Mouse (Mus musculus): Measurements from ENCODE around the gene Mrpl9.

The Mrpl9 gene

DNA sequence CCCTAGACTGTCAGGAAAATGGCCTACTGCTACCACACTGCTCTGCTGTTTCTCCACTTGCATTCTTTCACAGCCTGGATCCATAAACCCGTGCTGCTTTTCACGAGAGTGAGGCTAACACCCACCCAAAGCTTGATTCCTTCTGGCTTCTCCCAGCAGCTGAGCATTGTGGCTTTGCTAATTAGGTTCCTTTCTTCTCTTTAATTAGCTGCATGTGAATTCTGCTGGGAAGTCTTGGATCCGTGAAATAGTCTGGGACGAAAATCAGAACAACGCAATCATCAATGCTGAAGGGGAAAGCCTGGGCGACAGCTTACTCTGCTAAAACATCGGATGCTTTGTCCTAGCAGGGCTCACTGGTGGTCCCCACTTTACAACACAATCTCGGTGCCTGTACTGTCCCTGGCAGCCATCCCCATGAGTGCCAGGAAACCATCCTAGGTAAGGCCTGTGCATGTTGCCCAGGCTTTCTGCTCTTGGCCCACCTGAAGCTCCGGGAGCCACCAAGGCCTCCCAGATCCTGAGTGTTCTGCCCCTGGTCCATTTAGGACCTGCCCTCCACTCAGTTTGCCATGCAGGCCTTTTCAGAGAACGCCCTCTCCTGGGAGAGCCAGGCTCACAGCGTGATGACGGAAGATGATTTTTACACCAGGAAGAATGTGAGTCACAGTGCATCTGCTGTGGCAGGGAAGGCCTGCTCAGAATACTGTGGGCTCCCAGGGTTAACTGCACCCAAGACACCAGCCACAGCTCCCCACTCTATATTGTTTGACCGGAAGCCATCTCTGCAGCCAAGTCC lies 22.7 kb downstream of the Mrpl9 start:
- no peak for DNase-seq (ENCODE audit: low read depth, low spot score)

DNA sequence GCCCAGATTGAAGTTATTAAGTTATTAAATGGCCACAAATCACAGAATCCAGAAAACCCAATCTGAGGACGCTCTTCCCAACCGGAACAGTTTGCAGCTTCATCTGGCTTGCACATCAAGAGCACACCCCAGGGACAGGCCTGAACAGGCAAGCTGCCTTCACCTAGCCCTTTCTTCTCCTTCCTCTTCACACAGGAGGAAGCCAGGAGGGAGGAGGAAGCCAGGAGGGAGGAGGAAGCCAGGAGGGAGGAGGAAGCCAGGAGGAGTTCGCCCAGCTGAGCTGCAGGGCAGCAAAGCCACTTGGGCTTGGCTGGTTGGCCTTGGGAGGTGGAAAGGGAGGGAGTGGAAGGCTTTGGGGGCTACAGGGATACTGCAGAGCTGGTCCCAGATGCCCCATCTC lies 25.8 kb downstream of the Mrpl9 start:
- no peak for DNase-seq (ENCODE audit: low read depth, low spot score)

DNA sequence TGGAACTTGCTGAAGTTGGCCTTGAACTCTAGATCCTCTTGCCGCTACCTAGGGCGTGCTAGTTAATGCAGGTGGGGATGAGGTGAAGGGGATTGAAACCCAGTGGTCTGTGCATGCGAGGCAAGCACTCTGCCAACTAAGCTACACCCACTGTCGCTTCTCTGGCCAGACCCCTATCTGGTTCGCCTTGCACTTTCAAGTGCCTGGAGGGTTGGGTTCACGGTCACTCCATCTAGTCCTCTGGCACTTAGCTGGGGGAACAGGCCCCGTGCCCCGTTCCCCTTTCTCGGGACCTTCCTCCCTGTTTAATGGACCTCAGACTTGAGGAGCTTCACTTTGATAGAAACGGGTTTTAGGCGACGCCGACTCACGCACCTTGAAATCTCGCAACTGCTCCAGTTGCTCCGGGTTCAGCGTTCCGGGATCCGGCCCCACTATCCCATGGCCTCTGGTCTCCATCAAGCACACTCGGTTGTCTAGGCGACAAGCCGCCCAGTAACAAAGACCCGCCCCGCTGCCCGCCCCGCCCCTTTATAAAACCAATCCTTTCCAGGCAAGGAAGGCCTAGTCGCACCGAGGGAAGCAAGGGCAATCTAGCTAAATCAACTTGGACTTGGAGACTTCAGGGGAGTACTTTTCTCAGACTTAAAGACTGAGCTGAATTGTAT lies 29.5 kb downstream of the Mrpl9 start:
- no peak for DNase-seq (ENCODE audit: low read depth, low spot score)

DNA sequence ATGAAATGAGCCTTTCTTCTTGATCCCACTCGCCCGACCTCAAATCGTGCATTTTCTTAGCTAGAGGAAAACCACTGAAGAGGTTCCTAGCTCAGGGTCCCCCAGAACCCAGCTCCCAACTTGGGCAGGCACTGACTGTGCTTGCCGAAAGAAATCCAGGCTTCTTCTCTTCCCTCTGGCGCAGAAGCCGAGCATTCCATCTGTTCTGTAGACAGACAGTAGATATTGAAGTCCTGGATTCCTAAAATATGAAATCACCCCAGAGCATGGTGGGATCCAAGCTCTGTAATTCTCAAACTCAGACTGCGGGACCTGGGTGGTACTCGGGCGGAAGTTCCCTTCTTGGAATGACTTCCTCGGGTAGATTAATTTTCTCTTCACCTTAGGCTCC lies 30.0 kb downstream of the Mrpl9 start:
- DNase-seq (ENCODE audit: low read depth, low spot score): no peak

DNA sequence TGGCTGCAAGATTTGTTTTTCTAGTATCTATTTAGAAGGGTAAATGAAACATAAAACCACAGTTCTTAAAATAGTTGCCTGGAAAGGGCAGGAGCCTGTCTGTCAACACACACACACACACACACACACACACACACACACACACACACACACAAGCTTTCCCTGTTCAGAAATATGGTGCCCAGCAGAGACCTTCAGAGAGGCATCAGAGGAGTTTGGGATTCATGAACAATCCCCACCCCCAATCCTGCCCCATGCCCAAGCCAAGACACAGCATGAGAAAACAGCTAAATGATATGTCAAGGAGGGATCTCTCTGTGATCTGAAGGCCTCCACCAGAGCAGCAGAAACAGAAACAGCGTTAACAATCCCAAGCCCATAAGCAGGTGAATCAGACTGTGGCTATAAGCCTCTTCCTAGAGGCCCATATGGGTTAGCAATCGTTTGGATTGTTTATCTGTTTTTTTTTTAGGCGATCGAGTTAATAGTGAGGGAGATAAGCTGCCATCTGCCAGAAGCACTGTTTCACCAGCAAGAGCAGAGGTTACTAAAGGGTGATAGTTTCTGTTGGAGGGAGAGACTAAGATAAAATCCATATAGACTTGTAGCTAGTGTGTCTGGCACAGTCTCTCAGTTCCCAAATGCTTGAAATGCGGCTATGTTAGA lies 30.6 kb downstream of the Mrpl9 start:
- no peak for DNase-seq (ENCODE audit: low read depth, low spot score)

DNA sequence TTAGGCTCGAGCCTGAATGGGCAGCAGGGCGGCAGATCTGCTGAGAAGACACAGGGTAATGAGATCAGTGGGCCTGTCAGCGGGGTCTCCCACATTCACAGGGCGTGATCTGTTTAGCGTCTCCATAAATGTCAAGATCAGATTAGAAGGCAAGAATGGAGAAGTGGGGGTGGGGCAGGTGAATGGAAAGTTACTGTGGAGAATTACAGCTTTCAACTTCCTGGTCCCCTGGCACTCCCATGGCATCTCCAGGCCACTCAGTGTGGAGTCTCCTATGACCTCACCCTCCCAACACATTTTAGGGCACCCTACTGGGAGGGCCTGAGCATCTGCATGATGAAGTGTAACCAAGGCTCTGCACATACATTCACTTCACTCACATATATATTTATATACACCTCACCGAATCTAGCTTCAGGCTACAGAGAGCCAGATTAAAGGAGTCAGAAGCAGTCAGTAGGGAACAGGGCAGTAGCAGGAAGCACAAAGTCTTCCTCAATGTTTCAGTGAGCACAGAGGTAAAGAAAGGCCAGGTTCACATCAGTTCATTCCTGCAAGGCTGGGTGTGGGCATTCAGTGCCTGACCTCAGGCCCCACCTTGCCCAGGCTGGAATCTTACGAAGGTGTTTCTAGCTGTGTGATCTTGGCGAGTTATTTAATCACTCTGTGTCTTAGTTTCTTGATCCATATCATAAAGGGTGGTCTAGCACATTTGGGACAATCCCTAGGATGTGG lies 33.4 kb downstream of the Mrpl9 start:
- DNase-seq (ENCODE audit: low read depth, low spot score): no peak

DNA sequence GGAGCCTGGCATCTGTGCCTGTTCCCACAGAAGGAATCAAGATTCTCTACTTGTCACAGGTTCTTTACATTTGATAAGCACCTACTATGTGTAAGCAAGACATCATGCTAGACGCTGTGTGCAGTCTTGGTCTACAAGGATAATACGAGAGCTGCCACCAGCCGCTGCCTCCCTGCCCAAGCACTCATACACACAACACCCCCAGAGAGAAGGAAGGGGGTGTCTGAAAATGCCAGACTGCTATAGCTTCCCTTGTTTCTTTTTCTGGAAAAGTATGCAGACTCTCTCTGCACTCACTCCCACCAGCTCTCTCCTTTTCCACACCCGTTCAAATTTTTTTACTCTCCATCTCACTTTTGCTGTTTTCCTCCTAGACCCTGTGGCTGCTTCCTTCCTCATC lies 34.3 kb downstream of the Mrpl9 start:
- no peak for DNase-seq (ENCODE audit: low read depth, low spot score)

DNA sequence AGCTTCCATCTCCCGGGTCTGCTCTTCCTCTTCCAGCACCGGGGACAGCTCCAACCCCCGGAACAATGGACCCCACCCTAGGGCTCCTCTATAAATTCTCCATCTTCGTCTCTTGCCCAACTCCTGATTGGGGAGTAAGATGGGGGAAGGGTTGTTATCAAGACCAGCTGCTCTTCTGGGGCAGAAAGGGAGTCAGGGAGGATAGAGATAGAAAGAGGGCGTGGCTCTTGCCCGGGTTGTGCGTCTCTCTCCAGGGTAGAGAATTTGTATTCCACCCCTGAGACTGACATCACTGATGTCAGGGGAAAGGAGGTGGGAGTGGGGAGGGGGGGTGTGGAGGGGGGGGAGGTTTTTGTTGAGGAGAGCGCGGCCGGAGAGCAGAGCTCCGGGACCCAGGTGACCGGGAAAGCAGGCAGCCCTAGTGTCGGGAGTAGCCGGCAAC lies 34.9 kb downstream of the Mrpl9 start, which contains the start of gene Celf3:
TSS of gene Celf3 (plus strand) at position 315 of the 442 bp plus-strand sequence.
- no peak for DNase-seq (ENCODE audit: low read depth, low spot score)

DNA sequence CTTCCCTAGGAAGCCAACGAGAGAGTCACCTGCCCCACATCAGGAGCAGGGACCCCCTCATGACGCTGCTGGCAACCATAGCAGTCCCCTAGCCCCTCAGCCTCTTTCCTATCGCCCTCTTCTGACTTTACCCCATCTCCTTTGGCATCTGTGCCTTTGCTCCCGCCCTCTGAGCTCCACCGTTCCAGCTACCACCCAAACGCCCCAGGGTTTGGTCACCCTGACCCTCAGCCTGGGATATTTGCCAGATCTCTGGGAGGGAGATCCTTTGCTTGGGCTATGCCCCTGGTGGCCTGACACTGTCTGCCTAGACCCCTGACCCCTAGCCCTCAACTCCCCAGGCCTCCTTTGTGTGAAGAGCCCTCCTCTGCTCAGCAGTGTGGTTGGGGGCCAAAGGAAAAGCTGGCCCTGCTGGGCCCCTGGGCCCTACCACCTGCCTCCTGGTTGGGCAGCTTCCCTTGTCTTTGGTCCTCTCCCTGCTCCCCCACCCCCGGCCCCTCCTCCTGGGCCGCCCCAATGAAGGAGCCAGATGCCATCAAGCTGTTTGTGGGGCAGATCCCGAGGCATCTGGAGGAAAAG lies 35.6 kb downstream of the Mrpl9 start:
- DNase-seq (ENCODE audit: low read depth, low spot score): no peak

DNA sequence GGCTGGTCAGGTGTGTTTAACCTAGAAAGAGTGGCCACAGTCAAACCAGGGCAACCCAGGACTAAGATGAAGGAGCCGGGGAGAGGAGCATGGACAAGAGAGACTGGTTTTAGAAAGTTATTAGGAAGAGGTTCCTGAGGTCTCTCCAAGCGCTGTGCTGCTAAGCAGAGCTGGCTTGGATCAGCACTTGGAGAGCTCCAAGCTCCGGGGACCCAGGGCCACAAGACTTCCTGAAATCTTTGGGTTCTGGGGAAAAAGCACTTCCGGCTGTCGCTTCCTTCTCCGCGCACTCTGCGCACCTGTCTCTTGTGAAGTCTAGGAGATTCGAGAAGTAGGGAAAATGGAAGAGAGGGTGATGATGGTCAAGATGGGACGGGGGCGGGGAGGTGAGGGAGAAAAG lies 36.4 kb downstream of the Mrpl9 start:
- no peak for DNase-seq (ENCODE audit: low read depth, low spot score)

DNA sequence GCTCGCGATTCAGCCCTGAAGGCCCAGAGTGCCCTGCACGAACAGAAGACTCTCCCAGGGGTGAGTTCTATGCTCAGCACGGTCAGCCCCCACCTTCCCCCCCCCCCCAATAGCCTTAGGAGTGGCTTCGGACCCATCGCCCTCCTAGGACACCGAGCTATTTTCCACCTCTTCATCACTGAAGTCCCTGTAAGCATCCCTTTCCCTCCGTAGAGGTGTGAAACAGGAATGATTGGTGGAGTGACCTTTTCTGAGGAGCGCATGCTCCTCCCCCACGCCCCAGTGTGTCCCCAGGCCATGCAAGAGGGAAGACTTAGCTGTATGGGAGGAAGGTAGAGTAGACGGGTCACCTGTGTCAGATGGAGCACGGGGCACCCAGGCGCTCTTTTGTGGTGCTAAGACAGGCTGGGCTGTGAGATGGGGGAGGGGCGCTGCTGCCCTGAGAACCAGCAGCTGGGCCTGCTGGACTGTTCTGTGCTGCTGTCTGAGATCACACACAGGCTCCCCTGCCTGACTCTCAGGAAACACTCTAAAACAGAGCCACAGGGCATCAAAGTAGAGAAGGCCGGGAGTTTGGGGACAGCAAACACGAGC lies 37.3 kb downstream of the Mrpl9 start, which contains the start of gene Riiad1:
TSS of gene Riiad1 (minus strand) at position 51 of the 594 bp plus-strand sequence.
- no peak for DNase-seq (ENCODE audit: low read depth, low spot score)

DNA sequence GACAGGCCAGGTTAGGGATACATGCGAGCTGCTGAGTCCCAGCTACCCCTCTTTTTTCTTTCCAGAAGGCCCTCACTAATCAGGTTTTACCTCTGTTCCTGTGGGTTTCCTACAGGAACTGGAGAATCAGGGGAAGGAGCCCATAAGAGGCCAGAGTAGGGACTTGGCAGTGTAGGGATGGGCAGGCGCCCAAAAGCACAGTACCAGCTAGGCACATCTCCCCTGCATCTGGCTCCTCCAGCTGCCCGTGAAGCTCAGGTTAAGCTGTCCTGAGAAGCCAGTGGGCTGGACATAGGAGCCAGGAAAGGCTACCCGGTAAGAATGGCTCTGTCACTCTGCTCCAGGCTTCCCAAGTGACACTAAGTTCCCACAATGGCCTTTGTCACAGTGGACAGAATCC lies 38.3 kb downstream of the Mrpl9 start:
- no peak for DNase-seq (ENCODE audit: low read depth, low spot score)

DNA sequence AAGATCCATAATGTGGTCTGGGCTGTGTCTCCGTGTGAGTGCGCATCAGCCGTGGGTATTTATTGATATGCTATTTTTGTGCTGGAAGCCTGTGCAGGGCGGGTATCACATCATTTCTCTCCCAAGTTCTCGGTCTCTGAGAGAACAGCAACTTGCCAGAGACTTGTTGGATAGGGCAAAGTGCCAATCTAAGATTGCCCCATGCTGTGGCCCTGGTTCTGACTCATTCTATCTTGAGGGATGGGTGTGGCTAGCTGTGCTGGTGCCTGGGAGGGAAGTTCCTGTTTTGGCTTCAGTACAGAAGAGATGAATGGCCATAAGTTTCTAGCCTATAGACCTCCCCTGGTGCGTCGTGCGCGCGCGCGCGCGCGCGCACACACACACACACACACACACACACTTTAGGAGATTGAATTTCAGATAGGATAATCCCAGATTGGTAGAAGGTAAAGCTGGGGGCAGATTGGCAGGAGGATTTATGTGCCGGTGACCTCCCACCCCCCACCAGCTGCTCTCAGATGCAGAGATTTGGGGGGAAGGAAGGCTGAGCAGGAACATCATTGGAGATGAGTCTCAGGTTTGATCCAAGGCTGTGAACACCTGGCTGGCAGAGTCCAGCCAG lies 39.8 kb downstream of the Mrpl9 start:
- DNase-seq (ENCODE audit: low read depth, low spot score): peak; percentile 77

DNA sequence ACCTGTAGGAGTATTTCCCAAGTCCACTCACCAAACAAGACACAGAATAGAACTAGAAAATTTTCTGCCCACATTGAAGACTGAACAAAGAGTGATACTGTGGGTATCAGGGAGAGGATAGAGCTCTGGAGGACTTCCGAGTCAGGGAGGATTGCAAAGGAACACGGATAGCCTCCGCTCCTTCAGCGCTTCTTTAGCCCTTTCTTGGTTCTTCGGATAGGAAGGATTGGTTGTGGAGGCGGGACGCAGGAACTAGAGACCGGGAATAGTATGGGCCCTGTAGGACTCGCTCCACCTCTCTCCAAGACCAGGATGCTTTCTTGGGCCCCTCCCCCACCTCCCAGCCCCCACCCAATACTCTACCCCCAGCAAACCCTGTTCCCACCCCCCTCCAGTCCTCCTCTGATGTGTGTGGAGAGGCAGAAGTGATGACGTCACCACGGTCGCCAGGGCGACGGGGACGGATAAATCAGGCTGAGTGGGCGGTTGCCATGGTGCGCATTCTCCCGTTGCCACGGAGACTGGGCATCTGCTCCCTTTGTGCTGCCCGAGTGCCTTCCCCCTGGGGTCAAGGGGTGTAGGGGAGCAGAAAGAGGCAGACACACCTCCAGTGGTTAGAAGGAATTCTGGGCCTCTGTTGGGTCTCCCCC lies 40.8 kb downstream of the Mrpl9 start:
- no peak for DNase-seq (ENCODE audit: low read depth, low spot score)

DNA sequence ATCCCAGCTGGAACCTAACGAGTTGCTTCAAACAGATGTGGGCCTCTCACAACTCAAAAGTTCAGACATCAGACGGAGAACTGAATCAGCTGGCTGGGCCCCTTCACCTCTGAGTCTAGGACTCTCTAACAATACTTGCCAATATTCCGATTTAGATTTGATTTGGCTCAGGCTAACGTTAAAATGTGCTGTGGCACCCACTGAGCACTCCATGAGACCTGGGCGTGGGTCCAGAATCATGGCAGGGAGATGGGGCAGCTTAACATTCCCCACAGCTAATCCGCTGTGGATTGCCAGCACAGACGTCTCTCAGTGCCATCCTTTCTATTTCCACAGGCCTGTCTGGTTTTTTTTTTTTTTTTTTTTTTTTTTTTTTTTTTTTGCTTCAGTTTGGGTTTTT lies 42.8 kb downstream of the Mrpl9 start:
- no peak for DNase-seq (ENCODE audit: low read depth, low spot score)

DNA sequence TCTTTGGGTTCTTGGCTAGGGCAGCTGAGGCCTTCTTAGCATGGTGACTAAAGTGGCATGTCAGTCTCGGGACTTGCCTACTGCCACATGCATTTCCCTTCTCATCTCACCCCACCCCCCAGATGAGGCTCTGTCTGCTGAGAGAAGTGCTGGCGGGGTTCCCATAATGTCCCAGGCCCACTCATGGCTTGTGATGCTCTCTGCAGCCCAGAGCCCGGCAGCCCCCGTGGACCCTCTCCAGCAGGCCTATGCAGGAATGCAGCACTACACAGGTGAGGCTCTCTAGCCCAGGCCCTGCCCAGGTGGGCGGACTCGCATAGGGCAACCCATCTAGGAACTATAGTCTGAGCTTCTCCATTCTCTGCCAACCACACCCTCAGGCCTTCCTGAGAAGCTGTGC lies 44.5 kb downstream of the Mrpl9 start:
- peak; percentile 17 for DNase-seq (ENCODE audit: low read depth, low spot score)

DNA sequence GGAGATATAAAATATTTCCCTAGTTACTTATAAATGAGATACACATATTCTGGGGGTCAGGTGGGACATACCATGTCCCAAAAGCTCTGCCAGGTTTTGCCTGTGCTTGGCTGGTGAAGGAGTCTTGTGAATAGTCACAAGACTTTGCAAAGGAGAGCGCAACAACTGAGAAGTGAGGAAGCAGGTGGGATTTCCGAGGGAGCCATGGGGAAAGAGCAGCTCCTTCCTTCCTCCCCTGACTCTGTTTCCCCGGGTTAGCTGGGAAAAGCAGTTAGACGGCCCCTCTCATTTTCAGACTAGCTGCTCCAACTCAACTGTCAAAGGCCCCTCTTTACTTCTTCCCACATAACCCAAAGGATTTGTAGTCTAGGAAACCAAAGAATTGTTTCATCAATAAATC lies 54.0 kb downstream of the Mrpl9 start:
- DNase-seq (ENCODE audit: low read depth, low spot score): no peak

Data from 3T3-L1 (cell line).